In genomic region chr10:69091872-69092271, GRCm38 (mm10) we compare ENCODE assay signal across 21 mouse cellular contexts.
"Had no signal": no experiment of that assay in that cellular context is flagged by ENCODE, and none has a peak within 500 bp of the region (broad histone marks: within the 10 kb centered on the region; RNA-seq: fewer than 3 reads in every experiment).

No protein-coding gene starts in this region.

- H3K4me3 ChIP-seq: liver, embryonic 15.5 days; lung, embryonic 15.5 days; megakaryocyte, embryonic 14.5 days; midbrain, embryonic 13.5 days; midbrain, embryonic 15.5 days; neural tube, embryonic 13.5 days; neural tube, embryonic 15.5 days had no signal

- H3K27ac ChIP-seq: liver, embryonic 15.5 days; lung, embryonic 15.5 days; macrophage; midbrain, embryonic 13.5 days; midbrain, embryonic 15.5 days; neural tube, embryonic 13.5 days; neural tube, embryonic 15.5 days had no signal

- H3K4me1 ChIP-seq: liver, embryonic 15.5 days; lung, embryonic 15.5 days; megakaryocyte, embryonic 14.5 days; midbrain, embryonic 13.5 days; midbrain, embryonic 15.5 days; neural tube, embryonic 13.5 days; neural tube, embryonic 15.5 days had no signal

- DNase-seq: liver, postnatal 0 days; lung, adult 2 months; lung, postnatal 14 days; lung, postnatal 36 days; retina, postnatal 1 day; right cerebral cortex, adult 18-20 months; right cerebral cortex, postnatal 25 days; right cerebral cortex, postnatal 4 days; spleen, adult 18-20 months; thymus, adult 18-20 months; thymus, postnatal 14 days; thymus, postnatal 4 days had no signal

- ATAC-seq: liver, postnatal 0 days; lung, postnatal 0 days; midbrain, embryonic 13.5 days; midbrain, embryonic 15.5 days had no signal

- H3K9me3 ChIP-seq: liver, embryonic 15.5 days; lung, embryonic 15.5 days; midbrain, embryonic 13.5 days; midbrain, embryonic 15.5 days; neural tube, embryonic 13.5 days; neural tube, embryonic 15.5 days had no signal

- H3K36me3 ChIP-seq: liver, embryonic 15.5 days; lung, embryonic 15.5 days; midbrain, embryonic 13.5 days; midbrain, embryonic 15.5 days; neural tube, embryonic 13.5 days; neural tube, embryonic 15.5 days had no signal

- H3K27me3 ChIP-seq: liver, embryonic 15.5 days; lung, embryonic 15.5 days; megakaryocyte, embryonic 14.5 days; midbrain, embryonic 13.5 days; midbrain, embryonic 15.5 days; neural tube, embryonic 13.5 days; neural tube, embryonic 15.5 days had no signal
